Mouse (Mus musculus) mouse embryonic stem cell (cell line): ENCODE results near the gene Gxylt1.
"Not testable (repeated sequence)": the region's sequence is repeated elsewhere in the genome, so short reads cannot be mapped to it uniquely, and the experiment has no call there.

Experiments used
- in situ Hi-C, 2 experiments: fragments of 300-500 bp; cut with MboI; formaldehyde crosslinking; loops; 1 replicate in 1 of 2; 3 replicates in 1 of 2; pipeline ENCODE4 v1.14.3; 2019 to 2020; ENCODE audit warnings: low sequenced_read_pairs in 2 of 2, low pct_unique_long_range_greater_than_20kb in 1 of 2, mixed read lengths in 1 of 2; ENCODE audit not compliant: unreplicated experiment in 1 of 2

Gene Gxylt1

DNA sequence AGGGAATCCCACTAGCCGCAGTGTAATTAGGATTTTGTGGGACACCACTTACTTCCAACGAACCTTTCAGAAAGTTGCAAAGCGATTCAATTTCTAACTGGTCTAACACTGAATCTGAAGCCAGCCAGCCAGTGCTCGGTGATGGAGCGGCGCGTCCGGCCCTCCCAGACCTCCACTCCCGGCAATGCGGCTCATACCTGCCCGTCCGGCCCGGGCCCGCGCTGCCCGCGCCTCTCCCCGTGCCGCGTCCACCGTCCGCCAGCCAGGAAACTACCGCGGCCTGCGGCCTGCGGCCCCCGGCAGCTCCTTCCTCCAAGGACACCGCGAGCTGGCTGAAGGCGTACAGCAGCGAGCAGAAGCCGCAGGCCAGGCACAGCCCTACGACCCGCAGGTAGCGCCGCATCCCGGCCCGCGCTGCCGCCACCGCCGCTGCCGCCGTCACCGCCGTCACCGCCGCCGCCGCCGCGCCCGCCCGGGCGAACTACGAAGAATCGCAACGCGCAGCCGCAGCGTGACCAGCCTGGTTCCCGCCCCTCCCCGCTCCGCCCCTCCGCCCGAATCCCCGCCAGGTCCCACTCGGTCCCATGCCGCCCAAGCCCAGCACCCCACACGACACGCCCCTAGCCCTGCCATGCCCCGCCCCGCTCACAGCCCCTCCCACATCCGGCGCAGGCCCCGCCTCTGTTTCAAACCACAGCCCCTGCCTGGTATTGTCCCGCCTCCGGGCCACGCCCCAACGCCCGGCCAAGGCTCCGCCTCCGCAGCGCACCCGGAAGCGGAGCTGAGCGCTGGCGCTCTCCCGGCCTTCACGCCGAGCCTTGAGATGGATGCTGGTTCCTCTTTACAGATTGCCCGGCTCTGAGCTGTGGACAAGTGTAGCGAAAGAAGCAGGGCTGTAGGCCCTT lies at the start of gene Gxylt1:
Gene Gxylt1, minus strand, starts transcription at position 501 of the 905 bp plus-strand sequence.
- in situ Hi-C loops, result loop anchor here in 1 of 2 experiments (25.0 kb wide), 1 partner anchor 312 kb away; the partner anchor contains the start of gene Prickle1

DNA sequence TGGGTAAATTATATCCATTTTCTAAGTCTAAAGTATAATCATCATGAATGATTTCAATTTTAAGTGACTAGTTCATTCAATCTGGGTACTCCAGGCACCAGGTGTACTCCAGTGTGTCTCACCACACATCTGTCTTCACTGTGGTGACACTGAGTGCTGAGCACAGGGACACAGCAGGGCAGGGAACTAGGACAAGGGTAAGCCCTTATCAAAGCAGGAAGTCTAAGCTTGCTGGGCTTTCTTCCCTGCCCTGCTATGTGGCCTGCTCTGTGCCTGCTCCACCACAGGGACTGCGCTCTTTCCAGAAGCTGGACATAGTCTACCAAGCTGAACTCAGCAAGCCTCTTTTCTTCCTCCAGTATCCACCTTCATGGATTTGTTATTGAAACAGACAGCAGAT lies 43.8 kb upstream of the Gxylt1 start:
- in situ Hi-C loops, result no loop called here

DNA sequence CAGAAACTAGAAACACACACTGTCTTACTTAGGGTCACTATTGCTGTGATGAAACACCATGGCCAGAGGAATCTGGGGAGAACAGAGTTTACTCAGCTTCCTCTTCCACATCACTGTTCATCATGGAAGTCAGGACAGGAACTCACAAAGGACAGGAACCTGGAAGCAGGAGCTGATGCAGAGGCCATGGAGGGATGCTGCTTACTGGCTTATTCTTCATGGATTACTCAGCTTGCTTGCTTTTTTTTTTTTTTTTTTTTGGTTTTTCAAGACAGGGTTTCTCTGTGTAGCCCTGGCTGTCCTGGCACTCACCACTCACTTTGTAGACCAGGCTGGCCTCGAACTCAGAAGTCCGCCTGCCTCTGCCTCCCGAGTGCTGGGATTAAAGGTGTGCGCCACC lies 35.3 kb upstream of the Gxylt1 start:
- in situ Hi-C loops, result not testable (repeated sequence)

DNA sequence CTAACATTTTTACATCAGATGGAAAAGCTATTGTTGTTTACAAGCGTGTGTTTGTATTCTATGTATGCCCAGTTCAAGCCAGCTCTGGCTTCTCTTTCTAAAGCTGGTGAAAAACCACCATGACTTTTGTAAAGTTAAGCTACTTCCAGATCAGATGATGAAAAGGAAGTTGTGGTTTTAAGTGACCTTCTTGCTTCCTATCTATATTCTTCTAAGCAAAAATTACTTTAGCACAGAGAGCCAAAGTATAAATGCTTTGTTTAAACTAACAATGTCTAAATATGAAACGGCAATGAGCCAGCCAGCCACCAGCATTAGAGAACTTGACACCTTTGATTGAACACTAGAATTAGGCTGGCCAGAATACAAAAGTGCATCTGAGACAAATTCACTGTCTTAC lies 23.2 kb upstream of the Gxylt1 start:
- in situ Hi-C loops, result no loop called here

DNA sequence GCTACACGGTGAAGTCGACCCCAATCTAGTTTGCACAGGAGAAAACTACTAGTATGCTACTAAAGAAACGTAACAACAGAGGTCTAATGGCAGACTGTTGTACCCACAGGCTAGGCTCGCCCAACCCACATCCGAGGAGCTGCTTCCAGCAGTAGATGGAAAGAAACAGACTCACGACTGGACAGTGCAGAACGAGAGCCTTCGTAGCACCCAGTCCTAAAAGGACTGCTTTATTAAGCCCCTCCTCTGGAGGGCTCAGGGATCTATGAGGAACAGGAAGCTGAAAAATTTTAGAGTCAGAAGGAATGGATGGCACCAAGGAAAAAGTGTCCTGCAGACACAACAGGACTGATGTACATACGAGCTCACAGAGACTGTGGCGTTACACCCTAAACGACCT lies 19.5 kb upstream of the Gxylt1 start:
- in situ Hi-C loops, result no loop called here

DNA sequence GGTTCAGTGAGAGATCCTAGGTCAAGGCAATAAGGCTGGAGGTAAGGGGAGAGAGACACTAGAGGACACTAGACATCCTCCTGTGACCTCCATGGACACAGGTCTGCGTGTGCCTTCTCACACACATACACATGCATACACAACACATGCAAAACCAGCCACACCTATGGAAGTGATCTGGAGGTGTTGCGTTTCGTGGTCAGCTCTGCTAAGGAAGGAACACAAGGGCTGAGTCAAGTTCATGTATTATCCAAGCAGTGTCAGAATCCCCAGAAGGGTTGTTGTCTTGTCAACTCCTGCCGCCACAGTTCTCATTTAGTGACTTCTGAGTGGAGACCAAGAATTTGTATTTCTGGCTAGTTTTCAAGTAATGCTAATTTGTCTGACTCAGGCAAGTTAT lies 13.3 kb upstream of the Gxylt1 start:
- in situ Hi-C loops, result no loop called here

DNA sequence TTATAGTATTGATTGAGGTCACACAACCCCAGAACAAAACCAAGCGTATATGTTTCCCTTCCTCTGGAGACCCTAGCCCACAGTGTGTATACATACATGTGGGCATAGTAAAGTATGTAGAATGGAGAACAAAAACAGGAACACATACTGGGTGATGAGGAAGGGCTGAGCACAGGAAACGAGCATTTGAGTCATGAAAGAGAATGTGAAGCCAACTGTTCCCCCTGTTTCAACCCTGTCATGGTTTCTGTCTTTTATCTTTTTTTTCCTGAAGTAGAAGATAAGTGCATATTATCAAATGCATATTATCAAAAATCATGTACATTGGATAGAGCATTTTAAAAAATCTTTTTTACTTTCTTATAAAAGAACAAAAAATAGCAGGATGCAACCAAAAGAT lies 12.6 kb upstream of the Gxylt1 start:
- in situ Hi-C loops, result no loop called here

DNA sequence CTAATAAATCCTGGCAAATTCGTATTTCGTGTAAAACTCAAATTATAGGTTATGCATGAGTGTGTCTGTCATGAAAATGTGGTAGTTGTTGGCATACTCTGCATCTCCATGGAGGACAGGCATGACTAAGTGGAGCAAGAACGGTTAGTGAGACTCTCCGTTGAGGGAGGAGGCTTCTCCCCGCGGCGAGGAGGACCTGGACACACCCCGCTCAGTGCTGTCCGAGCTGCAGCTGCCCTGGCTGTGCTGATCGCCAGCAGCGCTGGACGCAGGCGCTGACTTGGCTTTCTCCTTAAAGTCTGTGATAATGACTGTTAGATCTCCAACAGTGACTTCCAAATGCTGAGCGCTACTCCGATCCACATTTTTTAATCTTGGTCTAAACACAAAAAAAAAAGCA lies 10.3 kb upstream of the Gxylt1 start:
- in situ Hi-C loops, result no loop called here

DNA sequence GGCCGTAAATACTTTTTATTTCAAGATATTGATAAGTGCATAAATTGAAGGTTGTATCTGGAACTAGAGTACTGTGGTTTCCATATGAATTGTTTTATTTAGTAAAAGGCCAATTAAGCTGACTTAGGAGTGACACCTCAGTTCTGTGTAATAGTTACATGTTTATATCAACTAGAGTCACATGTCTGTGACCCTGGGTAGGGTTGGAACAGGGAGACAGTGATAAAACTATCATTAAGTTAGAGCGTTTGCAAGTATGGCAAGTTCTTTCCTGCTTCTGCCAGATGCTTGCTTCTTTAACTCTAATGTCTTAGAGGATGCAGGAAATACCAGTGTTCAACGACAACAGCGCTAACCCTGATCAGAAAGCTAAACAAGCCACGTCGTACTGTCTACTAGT lies 9.3 kb upstream of the Gxylt1 start:
- in situ Hi-C loops, result no loop called here

DNA sequence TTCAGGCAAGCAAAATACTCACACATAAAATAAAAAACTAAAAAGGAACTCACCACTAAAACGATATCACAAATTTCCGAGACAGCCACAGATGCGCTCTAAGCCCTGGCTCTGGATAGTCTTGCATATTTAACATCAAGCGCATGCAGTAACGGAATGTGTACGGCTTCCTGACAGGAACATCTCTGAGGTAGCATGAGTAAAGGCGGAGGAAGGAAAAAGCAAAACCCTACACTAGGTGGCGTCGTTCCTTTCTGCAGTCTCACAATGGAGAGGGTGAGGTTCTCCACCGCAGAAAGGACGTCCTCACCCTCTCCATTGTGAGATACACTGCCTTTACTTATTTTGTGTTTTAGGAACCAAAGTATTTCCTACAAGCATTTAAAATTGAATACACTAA lies 8.4 kb upstream of the Gxylt1 start:
- in situ Hi-C loops, result no loop called here

DNA sequence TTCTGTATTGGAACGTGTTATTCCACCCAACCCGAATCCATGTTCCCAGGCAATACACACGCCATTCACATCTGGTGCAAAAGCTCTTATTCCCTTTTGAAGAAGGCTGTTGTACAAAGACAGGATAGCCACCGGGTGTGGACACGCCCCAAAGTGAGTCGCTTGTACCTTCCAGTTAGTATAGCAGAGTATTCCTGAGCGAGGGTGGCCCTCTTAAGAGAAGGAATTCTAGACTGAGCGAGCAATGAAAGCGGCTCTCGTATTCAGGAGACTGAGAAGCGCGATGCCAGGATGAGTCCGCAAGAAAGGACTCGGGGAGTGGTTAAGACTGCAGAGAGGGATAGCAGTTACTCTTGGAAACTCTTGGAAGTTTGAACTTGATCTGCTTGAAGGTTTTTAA lies 1.3 kb upstream of the Gxylt1 start:
- in situ Hi-C loops, result no loop called here

DNA sequence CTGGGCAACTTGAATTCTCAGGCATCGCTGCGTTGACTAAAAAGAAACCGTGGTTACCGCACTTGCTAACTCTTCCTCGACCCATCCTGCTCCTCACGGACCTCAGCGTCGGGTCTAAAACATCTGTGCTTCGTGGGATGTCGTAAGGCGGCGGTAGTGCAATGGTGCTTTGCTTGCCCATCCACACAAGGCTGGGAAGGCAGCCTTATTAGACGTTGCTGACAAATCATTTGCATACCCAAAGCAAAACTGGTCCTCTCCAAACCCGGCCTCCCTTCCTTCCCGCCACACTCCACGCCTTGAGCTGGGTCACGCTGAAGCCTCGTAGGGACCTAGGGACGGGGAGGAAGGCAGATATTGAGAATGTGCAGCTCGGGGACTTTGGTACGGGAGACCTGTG lies 644 bp upstream of the Gxylt1 start:
- in situ Hi-C loops, result no loop called here

DNA sequence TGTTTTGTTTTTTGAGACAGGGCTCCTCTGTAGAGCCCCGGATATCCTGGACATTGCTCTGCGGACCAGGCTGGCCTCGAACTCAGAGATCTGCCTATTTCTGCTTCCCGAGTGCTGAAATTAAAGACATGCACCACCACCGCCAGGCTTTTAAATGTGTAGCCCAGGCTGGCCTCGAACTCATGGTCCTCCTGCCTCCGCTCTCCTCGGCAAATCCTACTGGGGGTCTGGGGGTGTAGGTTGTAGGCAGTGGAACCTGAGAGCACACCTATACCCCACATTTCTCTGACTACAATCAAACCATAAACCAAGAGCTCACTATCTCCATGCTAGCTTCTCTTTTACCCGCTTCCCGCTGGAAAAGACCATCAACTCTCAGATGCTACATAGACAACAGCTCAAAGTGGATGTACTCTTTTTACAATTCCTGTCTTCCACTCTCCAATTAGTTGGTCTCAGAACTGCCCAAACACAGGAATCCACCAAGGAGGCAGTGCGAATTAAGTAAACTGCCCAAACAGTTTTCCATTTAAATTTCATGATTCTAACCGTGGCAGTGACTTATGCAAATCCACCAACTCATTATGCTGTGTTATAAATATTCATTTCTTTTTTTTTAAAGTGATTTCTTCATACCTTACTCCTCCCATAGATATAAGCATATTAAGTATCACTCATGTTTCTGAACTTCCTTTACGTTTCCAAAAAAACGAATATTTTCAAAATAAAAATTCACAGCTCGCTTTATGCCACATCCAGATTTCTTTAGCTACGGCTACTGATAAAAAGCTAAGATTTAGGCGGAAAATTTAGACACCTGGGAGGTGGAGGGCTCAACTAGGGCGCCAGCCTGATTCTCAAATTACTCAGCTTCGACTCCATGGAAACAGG lies 946 bp downstream of the Gxylt1 start:
- in situ Hi-C loops, result loop anchor here in 1 of 2 experiments (25.0 kb wide), 1 partner anchor 313 kb away; the partner anchor contains the start of gene Prickle1

DNA sequence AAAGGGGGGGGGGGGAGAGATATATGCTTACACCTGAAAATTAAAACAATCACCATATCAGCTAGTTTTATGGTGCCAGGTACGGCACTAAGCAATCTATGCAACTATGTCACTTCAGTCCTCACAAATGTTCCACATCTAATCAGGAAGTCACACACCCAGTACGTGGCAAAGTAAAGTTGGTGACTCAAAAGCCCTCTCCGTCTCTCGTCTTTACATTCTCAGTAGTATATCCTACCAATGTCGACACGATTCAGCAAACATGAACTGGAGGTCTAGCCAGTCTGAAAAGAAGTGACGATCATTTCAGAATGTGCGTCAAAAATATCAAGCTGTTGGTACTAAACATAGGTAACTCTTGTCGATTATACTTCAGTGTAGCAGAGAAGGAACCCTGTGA lies 2.0 kb downstream of the Gxylt1 start:
- in situ Hi-C loops, result loop anchor here in 1 of 2 experiments (25.0 kb wide), 1 partner anchor 314 kb away; the partner anchor contains the start of gene Prickle1

DNA sequence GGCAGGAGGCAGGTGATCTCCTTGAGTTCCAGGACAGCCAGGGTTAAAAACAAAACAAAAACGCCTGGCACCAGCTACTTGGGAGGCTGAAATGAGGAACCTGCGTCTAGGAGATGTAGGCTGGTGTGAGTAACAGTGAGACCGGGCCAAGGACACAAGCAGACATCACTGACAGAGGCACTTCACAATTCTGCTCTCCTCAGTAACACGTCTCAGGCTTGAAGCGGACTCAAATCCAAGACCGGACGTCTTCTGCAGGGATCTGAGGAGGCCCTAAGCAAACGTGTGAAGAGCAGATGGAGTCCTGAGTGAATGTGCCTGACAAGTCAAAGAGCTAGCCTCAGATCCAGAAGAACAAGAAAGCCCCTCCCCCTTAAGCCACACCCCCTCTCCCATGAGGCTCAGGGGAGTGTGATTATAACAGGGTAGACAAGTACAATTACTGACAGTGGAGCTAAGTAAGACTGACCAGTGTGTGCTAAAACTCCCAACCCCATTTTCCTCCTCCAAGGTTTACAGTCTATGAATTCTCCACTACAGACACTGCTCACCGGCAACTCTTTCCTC lies 4.6 kb downstream of the Gxylt1 start:
- in situ Hi-C loops, result loop anchor here in 1 of 2 experiments (25.0 kb wide), 1 partner anchor 317 kb away; the partner anchor contains the start of gene Prickle1

DNA sequence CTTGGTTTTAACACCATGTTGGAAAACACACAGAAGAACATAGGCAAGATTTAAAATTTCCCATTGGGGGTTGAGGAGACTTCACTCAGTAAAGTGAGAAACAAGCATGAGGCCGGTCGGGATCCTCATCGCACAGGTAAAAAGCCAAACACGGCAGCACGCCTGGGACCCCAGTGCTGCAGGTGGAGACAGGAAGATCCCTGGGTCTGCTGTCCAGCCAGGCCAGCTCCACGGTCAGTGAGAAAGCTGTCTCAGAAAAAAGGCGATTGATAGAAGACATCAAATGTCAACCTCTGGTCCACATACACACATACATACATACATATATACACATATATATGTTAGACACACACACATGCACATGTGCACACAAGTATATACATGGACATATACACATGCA lies 5.4 kb downstream of the Gxylt1 start:
- in situ Hi-C loops, result loop anchor here in 1 of 2 experiments (25.0 kb wide), 1 partner anchor 318 kb away; the partner anchor contains the start of gene Prickle1

DNA sequence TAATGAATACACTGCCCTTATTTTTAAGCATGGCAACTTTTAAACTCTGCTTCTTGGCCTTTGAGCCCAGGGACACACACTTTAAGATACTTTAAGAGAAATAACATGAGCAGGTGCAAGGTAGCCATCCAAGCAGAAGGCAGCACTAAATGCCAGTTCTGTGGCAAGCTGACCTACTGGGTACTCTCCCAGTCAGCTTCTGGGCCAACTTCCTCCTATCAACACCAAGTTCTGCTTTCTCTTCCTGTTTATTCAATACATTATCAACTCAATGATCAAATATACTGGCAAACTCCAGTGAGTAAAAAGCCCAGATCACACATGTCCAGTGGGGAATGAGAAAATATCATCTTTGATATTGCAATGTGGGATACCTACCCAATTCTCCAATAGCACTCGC lies 7.0 kb downstream of the Gxylt1 start:
- in situ Hi-C loops, result loop anchor here in 1 of 2 experiments (25.0 kb wide), 1 partner anchor 319 kb away; the partner anchor contains the start of gene Prickle1

DNA sequence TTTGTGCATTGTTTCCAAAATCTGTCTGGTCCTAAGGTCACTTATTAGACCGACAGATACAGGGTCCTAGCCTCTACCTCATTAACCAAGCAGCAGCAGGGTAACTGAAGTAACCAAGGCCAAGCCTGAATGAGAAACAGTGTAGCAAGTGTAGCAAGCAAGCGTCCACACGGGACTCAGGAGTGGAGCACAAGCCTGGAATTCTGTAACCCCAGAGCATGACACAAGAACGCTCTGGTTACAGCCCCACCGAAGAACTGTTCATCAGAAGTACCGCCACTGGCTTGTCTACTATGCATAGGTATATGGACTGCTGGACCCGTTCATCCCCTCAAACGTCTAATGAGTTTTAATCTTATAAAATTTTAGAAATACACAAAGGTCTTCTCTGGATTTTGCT lies 7.5 kb downstream of the Gxylt1 start:
- in situ Hi-C loops, result loop anchor here in 1 of 2 experiments (25.0 kb wide), 1 partner anchor 320 kb away; the partner anchor contains the start of gene Prickle1
